Mouse (Mus musculus): ENCODE results near the gene Hpn. TPM values are rescaled to one million over a fixed set of nuclear protein-coding genes. Genes with fewer than 3 reads are reported as not detected.

Gene Hpn
- total and polyA plus RNA-seq, 3 experiments, result 0.87 TPM; not detected in 2

DNA sequence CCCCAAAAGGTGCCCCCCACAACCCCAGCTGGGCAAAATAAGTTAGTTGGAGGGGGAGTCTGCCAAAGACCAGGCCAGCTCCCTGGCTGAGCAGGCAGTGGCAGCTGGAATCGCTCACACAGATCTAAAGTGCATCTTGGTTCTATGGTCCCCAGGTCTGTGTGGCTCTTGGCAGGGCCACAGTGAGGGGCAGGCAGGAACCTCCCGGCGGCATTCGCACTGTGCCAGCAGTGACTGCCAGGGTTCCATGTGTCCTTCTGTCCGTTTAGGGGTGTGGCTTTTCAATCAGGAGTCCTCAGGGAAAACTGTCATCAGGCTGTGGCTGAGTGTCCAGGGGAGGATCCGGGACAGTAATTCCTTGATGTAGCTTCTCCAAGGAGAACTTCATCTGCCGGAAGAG lies 15.1 kb upstream of the Hpn start:
- Histone ChIP-seq H3K4me3 (ENCODE audit: low read depth, low read length) (no peak overlapping the region), H3K9me3 (replicated peaks) (peaks cover 56% of the 10 kb centered on the region), H3K36me3 (replicated peaks) (peaks cover 73% of the 10 kb centered on the region), H3K4me1 (ENCODE audit: insufficient read depth, low read depth, low read length) (no peaks in the 10 kb centered on the region), H3K27me3 (ENCODE audit: insufficient read depth, low read length) (no peaks in the 10 kb centered on the region)
- DNase-seq (ENCODE audit: low spot score), result no peak
- TF ChIP-seq POLR2AphosphoS5 (IDR thresholded peaks at IDR 0.05; ENCODE audit: insufficient replicate concordance, low read depth, low read length), result no peak
- TF ChIP-seq TAL1 (conservative IDR thresholded peaks at IDR 0.05; ENCODE audit: low read depth, low read length), result no peak
- TF ChIP-seq CTCF (IDR thresholded peaks at IDR 0.05; ENCODE audit: low read depth, low read length), result no peak
- TF ChIP-seq GATA2 (IDR thresholded peaks at IDR 0.05; ENCODE audit: borderline replicate concordance, low read depth, low read length), result no peak
- no peak for TF ChIP-seq GATA1 (IDR thresholded peaks at IDR 0.05; ENCODE audit: borderline replicate concordance, low read length)
- no peak for ATAC-seq (ENCODE audit: extremely low read depth, insufficient number of reproducible peaks, low FRiP score, poor library complexity, severe bottlenecking)

DNA sequence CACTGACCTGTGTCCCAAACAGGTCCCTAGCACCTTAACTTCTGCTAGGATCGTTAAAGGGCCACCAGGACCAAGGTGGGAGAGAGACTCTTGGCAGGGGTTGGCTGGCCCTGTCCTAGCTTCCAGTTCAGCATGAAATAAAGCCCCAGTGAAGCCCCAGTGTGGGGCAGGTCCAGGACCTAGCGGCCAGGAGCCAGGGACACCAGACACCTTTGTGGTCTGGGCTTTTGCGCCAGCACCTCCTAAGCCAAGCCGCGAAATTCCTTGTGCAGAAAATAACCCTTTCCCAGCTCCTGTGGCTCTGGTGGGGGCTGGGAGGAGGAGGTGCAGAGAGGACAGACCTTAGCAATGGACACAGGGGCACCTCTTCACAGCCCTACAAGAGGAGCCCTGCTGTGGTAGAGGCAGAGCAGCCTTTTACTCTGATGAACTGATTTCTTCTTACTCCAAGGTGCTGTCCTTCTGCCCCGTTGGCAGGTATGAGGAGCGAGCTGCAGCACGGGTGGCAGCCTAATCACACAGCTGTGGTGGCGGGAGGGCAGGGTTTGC lies 13.1 kb upstream of the Hpn start:
- Histone ChIP-seq H3K36me3 (replicated peaks) (peaks cover 53% of the 10 kb centered on the region), H3K27me3 (ENCODE audit: insufficient read depth, low read length) (no peaks in the 10 kb centered on the region), H3K4me3 (ENCODE audit: low read depth, low read length) (no peak overlapping the region), H3K4me1 (ENCODE audit: insufficient read depth, low read depth, low read length) (no peaks in the 10 kb centered on the region), H3K9me3 (replicated peaks) (peaks cover 55% of the 10 kb centered on the region)
- ATAC-seq (ENCODE audit: extremely low read depth, insufficient number of reproducible peaks, low FRiP score, poor library complexity, severe bottlenecking) (no peak), DNase-seq (ENCODE audit: low spot score) (no peak)
- TF ChIP-seq GATA2 (IDR thresholded peaks at IDR 0.05; ENCODE audit: borderline replicate concordance, low read depth, low read length) (no peak), CTCF (IDR thresholded peaks at IDR 0.05; ENCODE audit: low read depth, low read length) (no peak), POLR2AphosphoS5 (IDR thresholded peaks at IDR 0.05; ENCODE audit: insufficient replicate concordance, low read depth, low read length) (no peak), TAL1 (conservative IDR thresholded peaks at IDR 0.05; ENCODE audit: low read depth, low read length) (no peak), GATA1 (IDR thresholded peaks at IDR 0.05; ENCODE audit: borderline replicate concordance, low read length) (no peak)

DNA sequence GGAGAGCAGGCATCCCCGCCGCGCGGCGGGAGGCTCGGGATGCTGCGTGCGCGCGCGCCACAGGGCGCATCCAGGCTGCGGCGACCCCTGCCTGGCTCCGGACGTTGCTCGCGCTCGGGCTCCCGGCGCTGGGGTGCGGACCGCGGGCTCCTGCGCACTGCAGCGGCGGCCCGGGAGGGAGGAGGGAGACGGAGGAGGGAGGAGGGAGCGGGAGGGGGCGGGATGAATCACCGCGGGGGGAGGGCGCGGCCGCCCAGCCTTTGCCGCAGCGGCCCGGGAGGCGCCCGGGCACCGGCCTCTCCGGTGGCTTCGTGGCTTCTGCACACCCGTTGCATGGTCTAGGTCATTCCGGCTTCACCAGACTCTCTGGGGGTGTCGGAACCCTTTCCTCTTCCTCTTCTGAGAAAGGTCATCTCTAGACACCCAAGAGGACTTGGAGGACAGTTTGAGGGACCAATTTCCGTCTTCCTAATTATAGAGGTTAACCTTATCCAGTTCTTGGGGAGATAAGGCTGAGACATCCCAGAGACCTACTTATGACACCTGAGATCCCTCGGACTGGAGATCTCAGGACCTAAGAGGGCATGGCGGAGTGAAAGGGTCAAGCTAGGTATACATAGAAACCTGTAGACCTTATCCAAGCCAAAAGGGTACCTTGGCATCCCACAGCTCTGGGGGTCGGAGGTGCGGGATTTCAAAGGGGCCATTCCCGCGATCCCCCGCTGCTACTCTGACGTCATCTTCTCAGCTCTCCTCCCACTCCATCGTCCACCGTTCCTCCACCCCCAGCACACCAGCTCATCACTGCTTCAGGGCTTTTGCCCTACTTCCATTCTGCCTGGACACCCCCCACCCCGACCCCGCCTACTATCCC lies 12.0 kb upstream of the Hpn start, which contains the start of gene Scn1b:
TSS of gene Scn1b (minus strand) at position 153 of the 874 bp plus-strand sequence.
- peaks cover 50% of the 10 kb centered on the region for H3K9me3 ChIP-seq (replicated peaks)
- H3K4me3 ChIP-seq (ENCODE audit: low read depth, low read length), result no peak within 1 kb of the TSS
- no peak for ATAC-seq (ENCODE audit: extremely low read depth, insufficient number of reproducible peaks, low FRiP score, poor library complexity, severe bottlenecking)
- no peak for DNase-seq (ENCODE audit: low spot score)
- no peaks in the 10 kb centered on the region for H3K4me1 ChIP-seq (ENCODE audit: insufficient read depth, low read depth, low read length)
- peaks cover 41% of the 10 kb centered on the region for H3K36me3 ChIP-seq (replicated peaks)
- H3K27me3 ChIP-seq (ENCODE audit: insufficient read depth, low read length), result no peaks in the 10 kb centered on the region
- TF ChIP-seq CTCF (IDR thresholded peaks at IDR 0.05; ENCODE audit: low read depth, low read length) (no peak), TAL1 (conservative IDR thresholded peaks at IDR 0.05; ENCODE audit: low read depth, low read length) (no peak), GATA2 (IDR thresholded peaks at IDR 0.05; ENCODE audit: borderline replicate concordance, low read depth, low read length) (no peak), POLR2AphosphoS5 (IDR thresholded peaks at IDR 0.05; ENCODE audit: insufficient replicate concordance, low read depth, low read length) (no peak), GATA1 (IDR thresholded peaks at IDR 0.05; ENCODE audit: borderline replicate concordance, low read length) (no peak)

DNA sequence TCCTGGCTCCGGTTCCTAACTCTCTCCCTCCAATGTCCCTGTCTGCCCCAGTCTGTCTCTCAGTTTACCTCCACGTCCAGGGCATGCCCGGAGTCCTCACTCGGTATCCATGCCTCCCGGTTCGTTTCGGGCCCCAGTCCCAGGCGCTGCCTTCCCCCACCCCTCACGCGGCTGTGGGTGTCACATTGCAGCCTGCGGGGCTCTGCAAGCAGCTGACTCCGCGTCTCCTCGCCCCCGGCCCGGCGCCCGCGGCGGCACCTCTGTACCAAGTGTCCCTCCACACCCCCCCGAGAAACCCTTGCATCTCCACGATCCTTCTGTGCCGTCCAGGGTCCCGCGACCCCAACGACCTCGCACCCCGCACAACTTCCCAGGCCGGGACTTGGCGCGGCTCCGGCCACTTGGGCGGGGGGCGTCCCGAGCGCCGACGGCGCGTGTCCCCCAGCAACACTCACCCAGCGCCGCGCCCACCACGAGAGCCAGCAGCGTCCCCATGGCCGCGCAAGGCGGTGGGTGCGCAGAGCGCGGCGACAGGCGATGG lies 11.2 kb upstream of the Hpn start:
- Histone ChIP-seq H3K9me3 (replicated peaks) (peaks cover 45% of the 10 kb centered on the region), H3K4me1 (ENCODE audit: insufficient read depth, low read depth, low read length) (no peaks in the 10 kb centered on the region), H3K27me3 (ENCODE audit: insufficient read depth, low read length) (no peaks in the 10 kb centered on the region), H3K4me3 (ENCODE audit: low read depth, low read length) (no peak overlapping the region), H3K36me3 (replicated peaks) (peaks cover 33% of the 10 kb centered on the region)
- no peak for DNase-seq (ENCODE audit: low spot score)
- no peak for ATAC-seq (ENCODE audit: extremely low read depth, insufficient number of reproducible peaks, low FRiP score, poor library complexity, severe bottlenecking)
- TF ChIP-seq POLR2AphosphoS5 (IDR thresholded peaks at IDR 0.05; ENCODE audit: insufficient replicate concordance, low read depth, low read length) (no peak), GATA1 (IDR thresholded peaks at IDR 0.05; ENCODE audit: borderline replicate concordance, low read length) (no peak), GATA2 (IDR thresholded peaks at IDR 0.05; ENCODE audit: borderline replicate concordance, low read depth, low read length) (no peak), TAL1 (conservative IDR thresholded peaks at IDR 0.05; ENCODE audit: low read depth, low read length) (no peak), CTCF (IDR thresholded peaks at IDR 0.05; ENCODE audit: low read depth, low read length) (no peak)

DNA sequence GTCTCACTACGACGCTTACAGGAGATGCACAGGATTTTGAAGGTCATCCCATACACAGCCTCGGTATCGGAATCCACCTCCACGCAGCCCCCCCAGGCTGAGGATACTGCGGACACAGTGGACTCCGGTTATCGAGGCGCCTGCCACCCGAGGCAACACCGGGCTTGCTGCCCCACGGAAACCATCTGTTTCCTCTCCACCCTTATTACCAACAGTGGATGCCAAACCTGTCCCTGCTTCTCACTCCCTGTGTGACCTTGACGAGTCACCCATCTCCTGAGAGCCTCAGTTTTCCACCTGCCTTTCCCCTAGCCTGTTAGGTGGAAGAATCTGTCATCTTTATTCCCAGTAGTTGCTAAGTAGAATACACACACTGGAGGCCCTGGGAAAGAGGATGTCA lies 10.0 kb upstream of the Hpn start:
- Histone ChIP-seq H3K36me3 (replicated peaks) (peaks cover 22% of the 10 kb centered on the region), H3K4me1 (ENCODE audit: insufficient read depth, low read depth, low read length) (no peaks in the 10 kb centered on the region), H3K4me3 (ENCODE audit: low read depth, low read length) (no peak overlapping the region), H3K9me3 (replicated peaks) (peaks cover 45% of the 10 kb centered on the region), H3K27me3 (ENCODE audit: insufficient read depth, low read length) (no peaks in the 10 kb centered on the region)
- no peak for DNase-seq (ENCODE audit: low spot score)
- ATAC-seq (ENCODE audit: extremely low read depth, insufficient number of reproducible peaks, low FRiP score, poor library complexity, severe bottlenecking), result no peak
- no peak for TF ChIP-seq GATA2 (IDR thresholded peaks at IDR 0.05; ENCODE audit: borderline replicate concordance, low read depth, low read length)
- no peak for TF ChIP-seq POLR2AphosphoS5 (IDR thresholded peaks at IDR 0.05; ENCODE audit: insufficient replicate concordance, low read depth, low read length)
- no peak for TF ChIP-seq CTCF (IDR thresholded peaks at IDR 0.05; ENCODE audit: low read depth, low read length)
- TF ChIP-seq GATA1 (IDR thresholded peaks at IDR 0.05; ENCODE audit: borderline replicate concordance, low read length), result no peak
- TF ChIP-seq TAL1 (conservative IDR thresholded peaks at IDR 0.05; ENCODE audit: low read depth, low read length), result no peak

DNA sequence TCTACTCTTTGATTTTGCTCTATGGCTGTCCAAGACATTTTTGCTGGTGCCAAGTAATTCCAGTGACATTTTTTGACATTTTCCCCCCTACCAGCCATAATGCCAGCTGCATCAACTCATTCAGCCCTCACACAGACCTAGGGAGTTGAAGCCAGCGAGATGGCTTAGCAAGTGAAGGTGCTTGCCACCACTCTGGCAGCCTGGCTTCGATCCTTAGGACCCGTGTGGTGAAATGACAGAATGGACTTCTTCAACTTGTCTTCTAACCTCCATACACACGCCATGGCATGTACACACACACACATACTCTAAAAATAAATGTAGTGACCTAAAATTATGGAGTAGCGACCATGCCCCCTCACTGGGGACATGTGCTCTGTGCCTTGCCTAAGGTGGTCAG lies 9.3 kb upstream of the Hpn start:
- no peaks in the 10 kb centered on the region; the same call in 1 of the 2 replicates for H3K27me3 ChIP-seq (ENCODE audit: insufficient read depth, low read length)
- ATAC-seq (ENCODE audit: extremely low read depth, insufficient number of reproducible peaks, low FRiP score, poor library complexity, severe bottlenecking) (no peak), DNase-seq (ENCODE audit: low spot score) (no peak)
- H3K4me3 ChIP-seq (ENCODE audit: low read depth, low read length), result no peak overlapping the region
- peaks cover 47% of the 10 kb centered on the region for H3K9me3 ChIP-seq (replicated peaks)
- H3K4me1 ChIP-seq (ENCODE audit: insufficient read depth, low read depth, low read length), result no peaks in the 10 kb centered on the region
- no peak for TF ChIP-seq POLR2AphosphoS5 (IDR thresholded peaks at IDR 0.05; ENCODE audit: insufficient replicate concordance, low read depth, low read length)
- no peak for TF ChIP-seq CTCF (IDR thresholded peaks at IDR 0.05; ENCODE audit: low read depth, low read length)
- TF ChIP-seq TAL1 (conservative IDR thresholded peaks at IDR 0.05; ENCODE audit: low read depth, low read length), result no peak
- no peak for TF ChIP-seq GATA1 (IDR thresholded peaks at IDR 0.05; ENCODE audit: borderline replicate concordance, low read length)
- TF ChIP-seq GATA2 (IDR thresholded peaks at IDR 0.05; ENCODE audit: borderline replicate concordance, low read depth, low read length), result no peak
- H3K36me3 ChIP-seq (replicated peaks), result peaks cover 14% of the 10 kb centered on the region

Data from G1E (cell line).